Mouse (Mus musculus): ENCODE results near the gene Higd1b. TPM values are rescaled to one million over a fixed set of nuclear protein-coding genes. Genes with fewer than 3 reads are reported as not detected.

Higd1b gene
- polyA plus RNA-seq, 1 experiment, result 2.1 TPM

GRCm38 (mm10) chr11:102818121-102819020 lies 17.3 kb upstream of the Higd1b start:
- H3K27ac ChIP-seq (ENCODE audit: control insufficient read depth, insufficient read depth, low read depth, low read length, poor library complexity), result no peak overlapping the region; the same call in 1 of the 2 replicates
- no peaks in the 10 kb centered on the region; the same call in 1 of the 2 replicates for H3K4me1 ChIP-seq (ENCODE audit: control insufficient read depth, insufficient read depth, low read length)
- H3K4me3 ChIP-seq (replicated peaks; ENCODE audit: control insufficient read depth, low read depth, low read length), result no peak overlapping the region
- TF ChIP-seq POLR2A (IDR thresholded peaks at IDR 0.05; ENCODE audit: borderline replicate concordance, control insufficient read depth, low read depth, low read length) (no peak), CTCF (IDR thresholded peaks at IDR 0.05; ENCODE audit: control insufficient read depth, insufficient read depth, low read length) (no peak)
- WGBS, result 1% methylated on average over 66 of the region's 92 CpGs

DNA sequence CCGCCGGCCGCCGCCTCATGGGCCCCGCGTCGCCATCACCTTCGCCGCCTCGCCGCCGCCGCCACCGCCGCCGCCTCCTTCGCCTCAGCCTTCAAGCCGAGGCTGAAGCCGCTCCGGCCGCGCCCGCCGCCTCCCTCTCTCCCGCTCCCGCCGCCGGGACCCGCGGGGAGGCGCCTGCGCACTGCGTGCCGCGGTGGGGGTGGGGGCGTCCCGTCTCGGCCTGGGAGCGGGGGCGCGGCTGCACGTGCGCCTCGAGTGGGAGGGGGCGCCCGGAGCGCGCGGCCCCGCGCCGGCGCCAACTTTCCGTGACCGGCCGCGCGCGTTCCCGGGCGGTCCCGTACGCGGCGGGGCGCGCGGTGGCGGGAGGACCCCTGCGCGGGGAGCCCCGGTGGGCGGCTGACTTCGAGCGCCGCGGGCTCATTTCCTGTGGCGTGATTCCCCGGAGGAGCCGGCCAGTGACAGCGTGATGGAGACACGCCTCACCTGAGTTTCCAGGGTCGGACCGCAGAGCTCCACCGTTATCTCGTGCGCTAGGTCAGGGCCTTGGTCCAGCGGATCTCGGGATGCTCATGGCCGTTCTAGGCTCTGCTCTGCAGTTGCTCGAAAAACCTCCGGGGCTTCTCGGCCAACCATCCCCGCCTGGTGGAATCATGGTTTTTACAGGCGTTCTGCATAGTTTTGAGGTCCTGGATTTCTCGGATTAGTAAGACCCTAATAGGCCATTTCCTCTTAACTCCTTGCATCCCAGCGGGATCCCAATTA lies 16.4 kb upstream of the Higd1b start, which contains the start of gene Gjc1:
Gjc1 (minus strand) TSS at position 680 of the 762 bp plus-strand sequence.
- H3K4me1 ChIP-seq (ENCODE audit: control insufficient read depth, insufficient read depth, low read length), result no peaks in the 10 kb centered on the region; the same call in 1 of the 2 replicates
- no peak for TF ChIP-seq POLR2A (IDR thresholded peaks at IDR 0.05; ENCODE audit: borderline replicate concordance, control insufficient read depth, low read depth, low read length)
- no peak for TF ChIP-seq CTCF (IDR thresholded peaks at IDR 0.05; ENCODE audit: control insufficient read depth, insufficient read depth, low read length)
- no peak within 1 kb of the TSS; the same call in 1 of the 2 replicates for H3K27ac ChIP-seq (ENCODE audit: control insufficient read depth, insufficient read depth, low read depth, low read length, poor library complexity)
- WGBS, result 3% methylated on average over 74 of the region's 97 CpGs
- no peak within 1 kb of the TSS for H3K4me3 ChIP-seq (replicated peaks; ENCODE audit: control insufficient read depth, low read depth, low read length)

GRCm38 (mm10) chr11:102819783-102820385 lies 15.8 kb upstream of the Higd1b start:
- no peak overlapping the region for H3K4me3 ChIP-seq (replicated peaks; ENCODE audit: control insufficient read depth, low read depth, low read length)
- TF ChIP-seq POLR2A (IDR thresholded peaks at IDR 0.05; ENCODE audit: borderline replicate concordance, control insufficient read depth, low read depth, low read length) (no peak), CTCF (IDR thresholded peaks at IDR 0.05; ENCODE audit: control insufficient read depth, insufficient read depth, low read length) (no peak)

DNA sequence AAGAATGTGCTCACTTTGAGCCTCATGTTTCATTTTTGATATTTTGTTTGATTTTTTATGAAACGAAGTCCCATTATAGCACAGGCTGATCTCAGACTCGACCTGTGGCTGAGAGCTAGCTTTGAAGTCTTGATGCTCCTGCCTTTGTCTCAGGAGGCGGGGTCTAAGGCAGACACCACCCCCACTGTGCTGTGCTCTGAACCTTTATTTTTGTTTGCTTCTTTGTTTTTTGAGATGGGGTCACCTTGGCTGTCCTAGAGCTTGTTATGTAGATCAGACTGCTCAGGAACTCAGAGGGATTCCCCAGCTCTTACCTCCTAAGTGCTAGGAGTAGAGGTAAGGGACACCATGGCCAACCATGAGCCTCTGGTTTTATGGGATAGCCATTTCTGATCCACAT lies 15.2 kb upstream of the Higd1b start:
- Histone ChIP-seq H3K4me1 (ENCODE audit: control insufficient read depth, insufficient read depth, low read length) (no peaks in the 10 kb centered on the region; the same call in 1 of the 2 replicates), H3K4me3 (replicated peaks; ENCODE audit: control insufficient read depth, low read depth, low read length) (no peak overlapping the region), H3K27ac (ENCODE audit: control insufficient read depth, insufficient read depth, low read depth, low read length, poor library complexity) (no peak overlapping the region)
- 34% methylated on average over 3 of the region's 3 CpGs for WGBS
- TF ChIP-seq CTCF (IDR thresholded peaks at IDR 0.05; ENCODE audit: control insufficient read depth, insufficient read depth, low read length), result no peak
- no peak for TF ChIP-seq POLR2A (IDR thresholded peaks at IDR 0.05; ENCODE audit: borderline replicate concordance, control insufficient read depth, low read depth, low read length)

More at GRCm38 (mm10) chr11:102819783-102820385, 15.8 kb upstream of the Higd1b start:
- 8% methylated on average over 14 of the region's 14 CpGs for WGBS
- no peak overlapping the region for H3K27ac ChIP-seq (ENCODE audit: control insufficient read depth, insufficient read depth, low read depth, low read length, poor library complexity)
- H3K4me1 ChIP-seq (ENCODE audit: control insufficient read depth, insufficient read depth, low read length), result no peaks in the 10 kb centered on the region; the same call in 1 of the 2 replicates

GRCm38 (mm10) chr11:102821231-102821630 lies 14.4 kb upstream of the Higd1b start:
- WGBS, result 43% methylated on average over 6 of the region's 6 CpGs
- no peak overlapping the region for H3K4me3 ChIP-seq (replicated peaks; ENCODE audit: control insufficient read depth, low read depth, low read length)
- TF ChIP-seq CTCF (IDR thresholded peaks at IDR 0.05; ENCODE audit: control insufficient read depth, insufficient read depth, low read length) (no peak), POLR2A (IDR thresholded peaks at IDR 0.05; ENCODE audit: borderline replicate concordance, control insufficient read depth, low read depth, low read length) (no peak)
- H3K27ac ChIP-seq (ENCODE audit: control insufficient read depth, insufficient read depth, low read depth, low read length, poor library complexity), result no peak overlapping the region
- H3K4me1 ChIP-seq (ENCODE audit: control insufficient read depth, insufficient read depth, low read length), result no peaks in the 10 kb centered on the region; the same call in 1 of the 2 replicates

DNA sequence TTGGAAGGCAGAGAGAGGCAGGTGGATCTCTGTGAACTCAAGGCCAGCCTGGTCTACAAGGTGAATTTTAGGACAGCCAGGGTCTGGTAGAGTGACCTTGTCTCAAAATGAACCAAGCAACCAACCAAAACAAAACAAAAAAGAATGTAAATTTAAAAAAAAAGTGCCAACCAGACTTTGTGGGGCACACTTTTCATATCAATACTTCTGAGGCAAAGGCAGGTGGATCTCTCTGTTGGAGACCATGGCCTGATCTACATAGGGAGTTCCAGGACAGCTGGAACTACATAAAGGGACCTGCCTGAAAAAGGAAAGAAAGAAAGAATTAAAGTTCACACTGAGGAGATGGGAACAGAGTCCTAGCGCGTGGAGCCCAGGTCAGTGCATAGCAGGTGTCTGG lies 9.2 kb upstream of the Higd1b start:
- no peak overlapping the region for H3K27ac ChIP-seq (ENCODE audit: control insufficient read depth, insufficient read depth, low read depth, low read length, poor library complexity)
- H3K4me3 ChIP-seq (replicated peaks; ENCODE audit: control insufficient read depth, low read depth, low read length), result no peak overlapping the region
- TF ChIP-seq POLR2A (IDR thresholded peaks at IDR 0.05; ENCODE audit: borderline replicate concordance, control insufficient read depth, low read depth, low read length) (no peak), CTCF (IDR thresholded peaks at IDR 0.05; ENCODE audit: control insufficient read depth, insufficient read depth, low read length) (no peak)
- H3K4me1 ChIP-seq (ENCODE audit: control insufficient read depth, insufficient read depth, low read length), result no peaks in the 10 kb centered on the region; the same call in 1 of the 2 replicates
- WGBS, result 82% methylated on average over 2 of the region's 2 CpGs

- Histone ChIP-seq H3K4me3 (replicated peaks; ENCODE audit: control insufficient read depth, low read depth, low read length) (no peak overlapping the region), H3K4me1 (ENCODE audit: control insufficient read depth, insufficient read depth, low read length) (no peaks in the 10 kb centered on the region; the same call in 1 of the 2 replicates), H3K27ac (ENCODE audit: control insufficient read depth, insufficient read depth, low read depth, low read length, poor library complexity) (no peak overlapping the region)
- no peak for TF ChIP-seq POLR2A (IDR thresholded peaks at IDR 0.05; ENCODE audit: borderline replicate concordance, control insufficient read depth, low read depth, low read length)
- TF ChIP-seq CTCF (IDR thresholded peaks at IDR 0.05; ENCODE audit: control insufficient read depth, insufficient read depth, low read length), result no peak
- WGBS, result 39% methylated on average over 4 of the region's 4 CpGs
Observed at GRCm38 (mm10) chr11:102827097-102827496, 8.6 kb upstream of the Higd1b start.
